Mouse (Mus musculus) C2C12 (cell line): ENCODE results near the gene Anxa8. TPM values are rescaled to one million over a fixed set of nuclear protein-coding genes. Genes with fewer than 3 reads are reported as not detected.

ENCODE experiments used
- H3K27me3 ChIP-seq: one replicate; pipeline ENCODE4 v1.6.1; 2011; ENCODE audit not compliant: control insufficient read depth, insufficient read depth, insufficient read length
- H3K36me3 ChIP-seq: one replicate; pipeline ENCODE4 v1.6.1; 2011; ENCODE audit not compliant: control insufficient read depth, insufficient read depth
- H3K4me3 ChIP-seq: one replicate; pipeline ENCODE4 v1.5.1; 2011; ENCODE audit warnings: mild to moderate bottlenecking, control low read depth; ENCODE audit not compliant: poor library complexity, insufficient read depth, severe bottlenecking
- H3K79me2 ChIP-seq: one replicate; pipeline ENCODE4 v1.6.1; 2011; ENCODE audit not compliant: control insufficient read depth, insufficient read depth
- H3K79me3 ChIP-seq: one replicate; pipeline ENCODE4 v1.6.1; 2011; ENCODE audit warnings: low read depth, control low read depth
- H3ac ChIP-seq: one replicate; pipeline ENCODE3; 2011; ENCODE audit warnings: low read depth; ENCODE audit not compliant: control insufficient read depth, insufficient read length
- CEBPB ChIP-seq: IDR thresholded peaks from one replicate; pipeline ENCODE4 v1.6.1; 2011; ENCODE audit warnings: low read depth, mild to moderate bottlenecking, control low read depth, moderate library complexity
- CTCF ChIP-seq: IDR thresholded peaks from one replicate; pipeline ENCODE4 v1.5.1; 2011; ENCODE audit not compliant: control insufficient read depth, insufficient read depth, insufficient read length
- FOSL1 ChIP-seq: IDR thresholded peaks from one replicate; pipeline ENCODE4 v1.8.0; 2011; ENCODE audit warnings: mild to moderate bottlenecking, low read length; ENCODE audit not compliant: poor library complexity, insufficient read depth, severe bottlenecking
- MAX ChIP-seq: IDR thresholded peaks from one replicate; pipeline ENCODE4 v1.6.1; 2011; ENCODE audit warnings: mild to moderate bottlenecking, control low read depth
- MYOD1 ChIP-seq: IDR thresholded peaks from one replicate; pipeline ENCODE4 v1.6.1; 2011; ENCODE audit warnings: low read depth; ENCODE audit not compliant: control insufficient read depth, insufficient read length
- MYOG ChIP-seq: IDR thresholded peaks from one replicate; pipeline ENCODE4 v1.6.1; 2011; ENCODE audit not compliant: control insufficient read depth, insufficient read length; ENCODE audit errors: extremely low read depth
- USF1 ChIP-seq: IDR thresholded peaks from one replicate; pipeline ENCODE4 v1.6.1; 2011; ENCODE audit warnings: low read depth, mild to moderate bottlenecking, control low read depth, moderate library complexity
- polyA plus RNA-seq: library from polyadenylated mRNA; unstranded; fragments of >200 nt; fragmentation: generic; extraction: Trizol; gene quantifications from one replicate; pipeline ENCODE4 v1.2.1, GENCODE M21; 2012; ENCODE audit warnings: missing spikeins

Anxa8 gene
- polyA plus RNA-seq, 1 experiment = 33.1 TPM

DNA sequence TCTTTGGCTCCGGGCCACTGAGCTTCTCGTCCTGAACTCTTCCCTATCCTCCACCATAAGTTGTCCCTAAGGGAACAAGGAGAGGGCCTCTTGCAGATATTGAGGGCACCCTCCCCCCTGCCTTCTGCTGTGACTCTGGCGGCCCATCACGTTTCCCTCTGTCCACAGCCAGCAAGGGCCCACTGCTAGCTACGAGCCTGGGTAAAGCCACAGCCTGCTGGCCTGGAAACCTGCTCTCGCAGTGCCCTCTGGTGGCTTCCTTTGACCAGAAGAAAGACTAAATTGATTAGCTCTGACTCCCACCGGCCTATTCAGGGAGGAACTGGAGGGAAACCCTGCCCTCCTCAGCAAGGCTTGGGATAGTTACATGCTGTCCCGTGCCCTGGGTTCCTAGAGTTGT lies 19.1 kb downstream of the Anxa8 start:
- Histone ChIP-seq H3K36me3 (peaks cover 4% of the 10 kb centered on the region), H3K79me2 (no peaks in the 10 kb centered on the region), H3K79me3 (no peaks in the 10 kb centered on the region), H3K27me3 (no peaks in the 10 kb centered on the region), H3K4me3 (no peak overlapping the region), H3ac (no peak overlapping the region)
- TF ChIP-seq MYOG (no peak), CTCF (peak; percentile 64), CEBPB (no peak)

DNA sequence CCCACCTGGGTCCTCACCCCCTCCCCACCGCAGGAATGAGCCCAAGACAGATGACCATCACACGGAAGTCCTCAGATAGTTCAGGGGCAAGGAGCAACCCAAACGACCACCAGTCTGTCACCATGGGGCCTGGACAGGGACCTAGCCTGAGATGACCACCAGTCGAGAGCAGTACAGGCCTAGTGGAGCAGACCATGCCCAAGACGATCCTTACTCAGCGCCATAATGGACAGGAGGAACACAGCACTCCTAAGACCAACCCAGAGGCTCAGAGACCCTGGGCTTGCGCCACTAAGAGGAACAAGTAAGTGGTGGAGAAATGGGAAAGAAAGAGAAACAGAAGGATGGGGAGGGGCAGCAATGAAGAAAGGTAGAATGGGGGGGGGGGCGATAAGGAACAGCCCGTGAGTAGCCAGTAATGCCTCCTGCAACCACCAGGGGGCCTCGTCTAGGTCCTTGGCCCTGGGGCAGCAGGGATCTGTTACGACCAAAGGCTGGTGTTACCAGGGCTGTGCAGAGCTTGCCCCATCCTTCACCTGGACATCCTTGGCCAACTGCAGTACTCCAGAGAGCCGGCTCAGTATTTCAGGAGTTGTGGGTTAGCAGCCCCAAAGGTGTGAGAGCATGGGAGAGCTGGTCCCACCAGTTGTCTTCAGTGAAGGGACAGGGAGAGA lies 20.7 kb downstream of the Anxa8 start:
- Histone ChIP-seq H3K27me3 (no peaks in the 10 kb centered on the region), H3ac (no peak overlapping the region), H3K4me3 (no peak overlapping the region), H3K79me2 (no peaks in the 10 kb centered on the region), H3K79me3 (no peaks in the 10 kb centered on the region), H3K36me3 (no peaks in the 10 kb centered on the region)
- TF ChIP-seq CTCF = peak; percentile 66
- TF ChIP-seq MYOG = no peak

DNA sequence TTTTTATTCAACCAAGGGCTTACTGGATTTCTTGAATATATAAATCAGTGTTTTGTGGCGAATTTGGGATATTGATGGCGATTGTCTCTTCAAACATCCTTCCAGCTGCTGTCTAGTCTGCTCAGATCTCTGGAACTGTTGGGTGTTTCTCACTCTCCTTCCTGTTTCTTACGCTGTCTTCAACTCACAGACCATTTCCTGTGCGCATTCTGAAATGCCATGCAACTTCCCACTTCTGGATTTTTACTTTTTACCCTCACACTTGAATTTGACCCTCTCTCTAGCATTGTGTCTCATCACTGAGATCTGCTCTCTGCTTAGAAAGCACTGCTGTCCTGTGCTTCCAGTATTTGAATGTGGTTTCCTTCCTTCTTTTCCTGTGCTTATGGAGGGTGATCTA lies 21.8 kb downstream of the Anxa8 start:
- Histone ChIP-seq H3K36me3 (no peaks in the 10 kb centered on the region), H3ac (no peak overlapping the region), H3K27me3 (no peaks in the 10 kb centered on the region), H3K4me3 (no peak overlapping the region), H3K79me2 (no peaks in the 10 kb centered on the region), H3K79me3 (no peaks in the 10 kb centered on the region)
- TF ChIP-seq FOSL1 (no peak), MYOG (no peak), MYOD1 (no peak), CEBPB (no peak), MAX (no peak), USF1 (no peak), CTCF (no peak)

DNA sequence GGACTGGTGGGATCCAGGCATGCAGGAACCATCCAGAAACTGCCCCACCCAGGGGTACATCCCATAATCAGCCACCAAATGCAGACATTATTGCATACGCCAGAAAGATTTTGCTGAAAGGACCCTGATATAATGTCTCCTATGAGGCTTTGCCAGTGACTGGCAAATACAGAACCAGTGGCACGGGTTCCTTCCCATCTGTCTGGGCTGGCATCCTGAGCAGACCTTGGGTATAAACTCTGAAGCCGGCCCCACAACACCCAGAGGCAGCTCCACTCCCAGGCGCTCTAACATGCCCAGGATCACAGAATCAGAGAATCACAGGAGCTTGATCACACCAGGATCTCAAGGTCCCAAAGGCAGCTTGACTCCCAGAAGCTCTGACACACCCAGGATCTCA lies 28.5 kb downstream of the Anxa8 start:
- no peak overlapping the region for H3K4me3 ChIP-seq

DNA sequence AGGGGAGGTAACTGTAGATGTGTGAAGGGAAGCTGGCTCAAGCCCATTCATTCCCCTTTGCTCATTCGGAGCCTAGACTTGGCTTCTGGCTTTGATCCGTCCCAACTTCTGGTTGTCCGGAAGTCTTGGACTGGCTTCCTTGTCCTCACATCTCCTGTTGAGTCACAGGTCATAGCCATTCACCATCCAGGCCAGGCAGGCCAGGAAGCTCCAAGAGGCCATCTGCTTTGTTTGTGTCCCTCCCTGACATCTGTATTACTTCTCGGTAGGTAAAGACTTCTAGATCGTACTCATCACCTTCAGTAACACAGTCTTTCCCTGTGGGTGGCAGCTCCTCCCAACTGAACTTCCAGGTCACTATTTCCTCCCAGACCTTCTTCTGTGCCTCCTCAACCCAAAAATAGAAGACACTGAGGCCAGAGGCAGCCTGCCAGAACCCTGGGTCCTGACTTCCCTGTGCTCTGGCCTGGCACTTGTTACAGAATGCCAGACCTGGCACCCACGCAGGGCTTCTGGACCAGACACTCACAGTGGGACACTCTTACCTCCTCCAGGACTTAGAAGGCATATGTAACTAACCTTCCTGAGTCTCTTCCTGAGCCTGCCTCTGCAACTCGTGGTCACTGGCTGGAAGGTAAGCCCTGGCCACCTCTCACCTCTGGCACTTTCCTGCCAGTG lies 33.4 kb downstream of the Anxa8 start:
- Histone ChIP-seq H3K4me3 (no peak overlapping the region), H3K79me2 (no peaks in the 10 kb centered on the region), H3K79me3 (no peaks in the 10 kb centered on the region), H3K36me3 (peaks cover 4% of the 10 kb centered on the region), H3K27me3 (no peaks in the 10 kb centered on the region), H3ac (no peak overlapping the region)
- TF ChIP-seq MAX (no peak), USF1 (no peak), FOSL1 (no peak), CEBPB (no peak), MYOG (no peak), CTCF (no peak), MYOD1 (no peak)

More for the DNA sequence above, 28.5 kb downstream of the Anxa8 start:
- Histone ChIP-seq H3K27me3 (no peaks in the 10 kb centered on the region), H3K79me3 (no peaks in the 10 kb centered on the region), H3K79me2 (no peaks in the 10 kb centered on the region), H3ac (no peak overlapping the region), H3K36me3 (no peaks in the 10 kb centered on the region)
- no peak for TF ChIP-seq USF1
- TF ChIP-seq CEBPB = no peak
- no peak for TF ChIP-seq MAX
- no peak for TF ChIP-seq FOSL1
- no peak for TF ChIP-seq CTCF
- TF ChIP-seq MYOG = no peak
- no peak for TF ChIP-seq MYOD1

DNA sequence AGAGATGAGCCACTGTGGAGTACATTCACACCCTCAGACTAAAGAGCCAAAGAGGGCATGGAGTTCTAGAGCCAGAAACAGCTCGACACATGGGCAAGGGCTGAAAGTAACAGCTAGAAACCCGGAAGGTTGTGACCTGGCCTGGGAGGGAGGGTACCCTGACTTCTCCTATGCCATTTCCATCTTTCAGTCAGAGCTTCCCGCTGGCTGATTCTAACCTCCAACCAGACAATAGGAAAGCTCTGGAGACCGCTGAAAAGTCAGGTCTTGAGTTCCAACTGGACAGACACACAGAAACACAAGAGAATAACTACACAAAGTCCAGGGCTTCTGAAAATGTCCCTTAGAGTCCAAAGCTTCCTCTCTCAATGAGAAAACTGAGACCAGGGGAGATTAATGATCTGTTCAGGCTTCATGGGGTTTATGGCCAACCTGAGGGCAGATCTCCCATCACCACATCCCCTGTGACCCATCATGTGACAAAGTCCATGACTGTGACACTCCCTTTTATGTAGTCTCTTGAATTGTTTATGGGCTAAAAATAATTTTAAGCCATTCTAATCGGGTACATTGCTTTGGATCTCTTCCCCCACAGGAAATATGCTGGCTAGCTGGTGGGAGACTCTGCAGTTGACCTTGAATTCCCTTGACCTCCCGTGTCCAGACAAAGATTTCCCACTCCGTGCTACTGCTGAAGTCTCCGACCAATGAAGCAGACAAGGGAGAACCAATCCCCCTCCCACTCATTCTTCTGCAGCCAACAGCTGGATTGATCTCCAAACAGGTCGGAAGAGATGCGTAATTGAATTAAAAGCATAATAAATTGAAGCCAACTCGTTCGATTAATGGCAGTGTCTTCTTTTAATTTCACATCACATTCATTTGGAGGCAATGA lies 34.5 kb downstream of the Anxa8 start:
- H3K4me3 ChIP-seq = no peak overlapping the region
- peaks cover 4% of the 10 kb centered on the region for H3K36me3 ChIP-seq
- no peaks in the 10 kb centered on the region for H3K27me3 ChIP-seq
- TF ChIP-seq FOSL1 (no peak), USF1 (peak; percentile 21)
- no peak overlapping the region for H3ac ChIP-seq
- no peaks in the 10 kb centered on the region for H3K79me3 ChIP-seq
- no peaks in the 10 kb centered on the region for H3K79me2 ChIP-seq
